Mouse (Mus musculus): ENCODE results near the gene Sh3gl3. TPM values are rescaled to one million over a fixed set of nuclear protein-coding genes. Genes with fewer than 3 reads are reported as not detected.

The Sh3gl3 gene
- polyA plus RNA-seq, 1 experiment from 2014 or later: 66.3 TPM

DNA sequence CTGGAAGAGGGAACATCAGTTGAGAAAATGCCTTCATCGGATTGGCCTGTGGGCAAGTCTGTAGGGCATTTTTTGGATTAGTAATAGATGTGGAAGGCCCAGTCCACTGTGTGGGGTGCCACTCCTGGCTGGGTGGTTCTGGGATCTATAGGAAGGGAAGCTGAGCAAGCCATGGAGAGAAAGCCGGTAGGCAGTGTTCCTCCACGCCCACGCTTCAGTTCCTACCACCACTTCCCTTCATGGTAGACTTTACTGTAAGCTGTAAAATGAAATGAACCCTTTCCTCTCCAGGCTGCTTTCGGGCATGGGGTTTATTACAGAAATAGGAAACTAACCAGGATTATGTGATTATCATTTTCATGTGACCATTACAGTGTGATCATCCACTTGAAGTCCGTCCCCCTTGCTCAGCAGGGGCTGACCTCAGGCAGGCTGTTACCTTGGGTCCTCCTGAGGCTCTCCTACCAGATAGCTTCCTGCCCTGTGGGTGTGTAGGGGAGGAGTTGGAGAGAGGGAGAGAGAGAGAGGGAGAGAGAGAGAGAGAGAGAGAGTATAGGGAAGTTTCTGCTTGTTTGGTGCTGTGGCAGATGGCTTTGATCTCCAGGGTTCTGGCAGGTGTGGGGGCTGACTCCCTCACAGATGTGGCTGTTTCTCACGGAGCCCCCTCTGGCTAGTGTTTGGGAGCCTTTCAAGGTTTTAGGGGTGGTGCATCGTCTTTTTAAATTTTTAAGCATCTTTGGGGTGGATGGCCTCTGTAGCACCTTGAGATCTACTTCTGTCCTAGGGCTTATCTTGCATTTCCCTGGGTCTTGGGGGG is 67.0 kb downstream of the Sh3gl3 start:
- H3K9ac ChIP-seq: no peak overlapping the region
- H3K4me2 ChIP-seq: no peak overlapping the region
- no peak overlapping the region for H3K4me3 ChIP-seq
- H3K27me3 ChIP-seq: no peaks in the 10 kb centered on the region
- H3K4me1 ChIP-seq (replicated peaks): no peaks in the 10 kb centered on the region
- no peaks in the 10 kb centered on the region for H3K36me3 ChIP-seq
- no peaks in the 10 kb centered on the region for H3K9me3 ChIP-seq
- WGBS: 67% methylated on average over 8 of the region's 8 CpGs
- ATAC-seq (ENCODE audit: low FRiP score, low read depth): no peak
- H3K27ac ChIP-seq (replicated peaks): no peak overlapping the region

DNA sequence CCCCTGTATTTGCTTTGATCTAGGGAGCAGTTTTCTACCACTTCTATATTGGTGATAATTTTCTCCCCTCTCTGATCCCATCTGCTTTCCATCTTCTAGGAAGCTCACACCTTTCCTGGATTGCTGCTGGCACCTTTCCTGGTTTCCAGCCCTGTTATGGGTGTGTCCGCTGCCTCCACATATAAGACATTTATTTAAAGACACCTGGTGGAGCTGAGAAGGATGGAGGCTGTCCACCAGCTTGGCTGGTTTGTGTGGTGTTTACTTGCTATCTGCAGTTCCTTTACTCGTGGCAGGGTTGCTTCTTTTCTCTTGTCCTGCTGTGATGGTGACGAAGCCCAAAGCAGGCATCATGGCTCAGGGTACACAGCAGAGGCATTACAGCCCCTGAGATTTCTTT is 71.1 kb downstream of the Sh3gl3 start:
- no peaks in the 10 kb centered on the region for H3K27me3 ChIP-seq
- no peak overlapping the region for H3K9ac ChIP-seq
- H3K4me1 ChIP-seq (replicated peaks): peaks cover 10% of the 10 kb centered on the region; the same call in 1 of the 2 replicates
- H3K27ac ChIP-seq (replicated peaks): no peak overlapping the region
- 84% methylated on average over 3 of the region's 3 CpGs for WGBS
- ATAC-seq (ENCODE audit: low FRiP score, low read depth): no peak
- H3K9me3 ChIP-seq: no peaks in the 10 kb centered on the region
- no peaks in the 10 kb centered on the region for H3K36me3 ChIP-seq
- H3K4me2 ChIP-seq: no peak overlapping the region
- no peak overlapping the region for H3K4me3 ChIP-seq

DNA sequence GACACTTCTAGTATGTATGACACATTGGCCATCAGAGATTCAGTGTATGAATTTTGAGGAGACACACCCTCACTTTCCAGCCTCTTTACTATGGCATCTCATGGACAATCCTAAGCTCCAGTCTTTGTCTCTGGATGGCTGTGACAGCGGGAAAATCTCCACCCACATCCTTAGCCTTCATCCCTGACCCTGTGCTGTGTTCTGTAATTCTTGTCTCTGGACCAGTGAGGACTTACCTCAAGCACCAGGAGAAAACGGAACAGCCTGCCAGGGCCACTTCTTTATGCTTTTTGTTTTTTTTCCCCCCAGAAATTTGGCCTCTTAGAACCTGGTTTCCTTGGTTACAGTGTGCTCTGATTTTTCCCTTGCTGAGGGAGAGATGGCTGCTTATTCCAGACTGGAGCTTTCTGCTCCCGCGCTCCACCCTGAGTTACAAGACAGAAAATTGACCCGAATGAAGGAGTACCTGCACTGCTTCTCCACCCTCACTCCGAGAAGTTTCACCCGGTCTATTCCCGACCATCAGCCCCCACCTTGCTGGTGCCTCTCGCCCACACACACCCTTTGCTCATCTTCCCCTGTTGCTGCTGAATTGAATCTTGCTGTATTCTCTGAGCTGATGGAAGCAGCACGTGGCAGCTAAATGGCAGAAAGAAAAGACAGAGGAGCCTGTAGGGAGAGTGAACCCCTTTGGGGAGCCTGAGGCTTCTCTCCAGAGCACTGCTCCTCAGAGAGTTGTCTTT is 75.5 kb downstream of the Sh3gl3 start:
- no peak overlapping the region for H3K9ac ChIP-seq
- no peaks in the 10 kb centered on the region for H3K27me3 ChIP-seq
- ATAC-seq (ENCODE audit: low FRiP score, low read depth): peak; percentile 54; the same call in 1 of the 2 replicates
- H3K4me3 ChIP-seq: no peak overlapping the region
- H3K9me3 ChIP-seq: no peaks in the 10 kb centered on the region
- H3K27ac ChIP-seq (replicated peaks): peak overlapping the region; percentile 51; the same call in 1 of the 2 replicates
- no peak overlapping the region for H3K4me2 ChIP-seq
- peaks cover 10% of the 10 kb centered on the region; the same call in 1 of the 2 replicates for H3K4me1 ChIP-seq (replicated peaks)
- no peaks in the 10 kb centered on the region for H3K36me3 ChIP-seq
- 67% methylated on average over 10 of the region's 10 CpGs for WGBS

DNA sequence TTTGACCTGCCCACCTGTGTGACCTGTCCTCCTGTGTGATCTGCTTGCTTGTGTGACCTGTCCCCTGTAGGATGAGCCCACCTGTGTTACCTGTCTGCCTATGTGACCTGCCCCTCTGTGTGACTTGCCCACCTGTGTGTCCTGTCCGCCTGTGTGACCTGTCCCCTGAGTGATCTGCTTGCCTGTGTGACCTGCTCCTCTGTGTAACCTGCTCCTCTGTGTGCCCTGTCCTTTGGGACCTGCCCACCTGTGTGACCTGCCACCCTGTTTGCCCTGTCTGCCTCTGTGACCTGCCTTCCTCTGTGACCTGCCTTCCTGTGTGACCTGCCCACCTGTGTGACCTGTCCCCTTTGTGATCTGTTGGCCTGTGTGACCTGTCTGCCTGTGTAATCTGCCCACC is 79.7 kb downstream of the Sh3gl3 start:
- ATAC-seq (ENCODE audit: low FRiP score, low read depth): no peak
- 91% methylated on average over 1 of the region's 1 CpGs for WGBS
- no peak overlapping the region for H3K9ac ChIP-seq

DNA sequence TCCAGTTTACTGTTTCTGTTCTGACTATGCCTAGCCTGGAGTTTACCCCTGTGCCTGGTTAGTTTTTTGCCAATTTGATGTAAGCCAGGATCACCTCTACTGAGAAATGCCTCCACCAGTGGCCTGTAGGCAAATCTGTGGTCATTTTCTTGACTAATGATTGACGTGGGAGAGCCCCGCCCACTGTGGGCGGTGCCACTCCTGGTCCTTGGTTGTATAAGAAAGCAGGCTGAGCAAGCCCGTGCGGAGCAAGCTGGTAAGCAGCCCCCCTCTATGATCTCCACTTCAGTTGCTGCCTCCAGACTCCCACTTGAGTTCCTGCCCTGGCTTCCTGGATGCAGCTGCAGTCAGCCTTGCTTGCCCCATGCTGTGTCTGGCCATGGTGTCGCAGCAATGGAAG is 83.3 kb downstream of the Sh3gl3 start:
- H3K27me3 ChIP-seq: no peaks in the 10 kb centered on the region
- 67% methylated on average over 6 of the region's 6 CpGs for WGBS
- no peaks in the 10 kb centered on the region for H3K9me3 ChIP-seq
- H3K4me2 ChIP-seq: no peak overlapping the region
- H3K4me1 ChIP-seq (replicated peaks): no peaks in the 10 kb centered on the region
- H3K4me3 ChIP-seq: no peak overlapping the region
- H3K36me3 ChIP-seq: no peaks in the 10 kb centered on the region
- no peak for ATAC-seq (ENCODE audit: low FRiP score, low read depth)
- H3K27ac ChIP-seq (replicated peaks): no peak overlapping the region
- no peak overlapping the region for H3K9ac ChIP-seq

More for the DNA sequence above, 79.7 kb downstream of the Sh3gl3 start:
- Histone ChIP-seq H3K4me2 (no peak overlapping the region), H3K4me3 (no peak overlapping the region), H3K27me3 (no peaks in the 10 kb centered on the region), H3K36me3 (no peaks in the 10 kb centered on the region), H3K9me3 (no peaks in the 10 kb centered on the region), H3K4me1 (replicated peaks) (peaks cover 10% of the 10 kb centered on the region; the same call in 1 of the 2 replicates), H3K27ac (replicated peaks) (no peak overlapping the region)

DNA sequence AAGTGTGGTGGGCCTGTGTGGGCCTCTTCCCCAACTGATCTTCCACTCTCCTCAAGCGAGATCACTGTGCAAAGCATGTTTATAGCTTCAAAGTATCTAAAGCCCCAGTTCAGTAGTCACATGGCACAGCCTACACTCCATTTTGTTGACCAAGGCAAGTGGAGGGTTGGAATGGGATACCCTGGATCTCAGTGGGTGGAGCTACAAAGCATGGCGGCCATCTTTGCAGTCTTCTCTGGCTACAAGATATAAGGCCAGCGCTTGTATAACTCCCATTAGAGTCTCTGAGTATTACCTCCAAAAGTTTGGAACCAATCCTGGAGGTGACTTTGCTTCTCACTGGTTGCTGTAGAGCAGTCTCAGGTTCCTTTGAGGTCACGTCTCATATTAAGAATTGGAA is 83.9 kb downstream of the Sh3gl3 start:
- Histone ChIP-seq H3K4me3 (no peak overlapping the region), H3K27ac (replicated peaks) (no peak overlapping the region), H3K9ac (no peak overlapping the region), H3K4me2 (no peak overlapping the region), H3K9me3 (no peaks in the 10 kb centered on the region), H3K27me3 (no peaks in the 10 kb centered on the region), H3K36me3 (no peaks in the 10 kb centered on the region), H3K4me1 (replicated peaks) (no peaks in the 10 kb centered on the region)
- 94% methylated on average over 4 of the region's 4 CpGs for WGBS
- ATAC-seq (ENCODE audit: low FRiP score, low read depth): no peak

DNA sequence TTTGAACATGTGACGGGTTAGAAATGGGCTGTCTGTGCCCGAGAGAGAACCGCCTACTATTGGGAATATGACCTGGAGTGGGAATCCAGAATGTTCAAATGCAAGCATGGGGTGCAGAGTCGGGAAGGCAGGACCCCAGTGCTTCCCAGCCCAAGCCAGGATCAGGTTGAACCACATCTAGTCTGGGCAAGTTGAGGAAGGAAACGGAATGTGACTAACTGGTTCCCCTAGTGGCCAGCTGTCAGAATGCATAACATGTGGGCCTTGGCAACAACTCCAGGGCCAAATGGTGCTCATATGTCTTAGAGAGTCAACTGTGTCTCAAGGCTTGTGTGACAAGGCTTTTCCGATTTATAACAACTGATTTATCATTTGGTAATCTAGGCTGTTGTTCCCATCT is 86.6 kb downstream of the Sh3gl3 start:
- no peak overlapping the region for H3K4me2 ChIP-seq
- no peak overlapping the region for H3K4me3 ChIP-seq
- 70% methylated on average over 6 of the region's 6 CpGs for WGBS
- no peak overlapping the region for H3K9ac ChIP-seq
- H3K9me3 ChIP-seq: no peaks in the 10 kb centered on the region
- no peak for ATAC-seq (ENCODE audit: low FRiP score, low read depth)
- H3K27me3 ChIP-seq: no peaks in the 10 kb centered on the region
- H3K27ac ChIP-seq (replicated peaks): no peak overlapping the region
- no peaks in the 10 kb centered on the region for H3K36me3 ChIP-seq
- H3K4me1 ChIP-seq (replicated peaks): no peaks in the 10 kb centered on the region

DNA sequence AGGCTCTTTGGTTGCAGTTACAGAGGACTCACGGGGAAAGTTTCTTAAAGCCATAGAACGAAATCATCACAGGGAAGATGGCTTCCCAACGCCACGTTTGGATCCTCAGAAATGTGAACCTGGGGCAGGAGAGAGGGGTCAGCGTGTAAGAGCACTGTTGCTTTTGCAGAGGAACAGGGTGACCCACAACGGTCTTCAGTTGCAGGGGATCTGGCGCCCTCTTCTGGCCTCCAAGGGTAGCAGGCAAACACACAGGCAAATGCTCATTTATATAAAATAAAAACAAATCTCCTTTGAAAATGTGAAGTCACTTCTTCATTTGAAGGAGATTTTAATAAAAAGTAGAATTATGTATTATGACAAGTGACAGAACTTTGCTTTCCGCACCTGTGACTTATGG is 89.5 kb downstream of the Sh3gl3 start:
- H3K4me1 ChIP-seq (replicated peaks): no peaks in the 10 kb centered on the region
- no peak overlapping the region for H3K4me2 ChIP-seq
- no peaks in the 10 kb centered on the region for H3K9me3 ChIP-seq
- 20% methylated on average over 8 of the region's 8 CpGs for WGBS
- H3K9ac ChIP-seq: no peak overlapping the region
- no peak overlapping the region for H3K27ac ChIP-seq (replicated peaks)
- no peaks in the 10 kb centered on the region for H3K27me3 ChIP-seq
- no peak overlapping the region for H3K4me3 ChIP-seq
- H3K36me3 ChIP-seq: no peaks in the 10 kb centered on the region
- ATAC-seq (ENCODE audit: low FRiP score, low read depth): no peak

DNA sequence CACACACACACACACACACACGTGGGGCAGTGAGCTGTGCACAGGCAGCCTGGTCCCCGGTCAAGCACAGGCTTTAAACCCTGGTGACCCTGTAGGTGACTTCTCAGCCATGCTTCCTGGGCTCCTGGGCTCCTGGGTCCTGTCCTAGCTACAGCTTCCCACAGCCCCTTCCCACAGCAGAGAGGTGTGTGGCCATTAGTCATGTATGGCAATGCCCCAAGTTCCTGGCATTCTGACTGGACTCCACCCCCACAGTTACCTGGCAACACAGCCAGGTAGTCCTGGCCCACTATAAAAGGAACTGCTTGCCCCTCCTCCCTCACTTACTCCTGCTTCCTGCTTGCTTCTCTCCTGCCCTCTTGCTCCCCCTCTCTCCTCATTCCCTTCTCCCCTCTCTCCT is 90.5 kb downstream of the Sh3gl3 start:
- Histone ChIP-seq H3K9me3 (no peaks in the 10 kb centered on the region), H3K4me2 (no peak overlapping the region), H3K27ac (replicated peaks) (no peak overlapping the region), H3K4me1 (replicated peaks) (no peaks in the 10 kb centered on the region), H3K4me3 (no peak overlapping the region), H3K27me3 (no peaks in the 10 kb centered on the region), H3K9ac (no peak overlapping the region), H3K36me3 (no peaks in the 10 kb centered on the region)
- peak; percentile 23; the same call in 1 of the 2 replicates for ATAC-seq (ENCODE audit: low FRiP score, low read depth)
- WGBS: 65% methylated on average over 2 of the region's 2 CpGs

DNA sequence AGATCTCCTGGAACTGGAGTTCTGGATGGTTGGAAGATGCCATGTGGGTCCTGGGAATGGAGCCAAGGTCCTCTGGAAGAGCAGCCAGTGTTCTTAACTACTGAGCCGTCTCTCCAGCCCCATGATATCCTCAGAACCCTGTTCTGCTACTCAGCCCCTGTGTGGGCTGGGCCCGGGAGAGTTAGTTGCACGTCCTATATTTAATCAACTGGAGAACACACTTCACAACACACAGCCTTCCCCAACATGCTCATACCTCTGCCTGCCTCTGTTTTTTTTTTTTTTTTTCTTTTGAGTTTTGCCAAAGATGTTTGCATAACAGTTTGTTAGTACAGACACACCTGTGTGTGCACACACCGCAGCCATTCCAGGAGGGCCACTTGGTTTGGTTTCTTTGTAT is 91.7 kb downstream of the Sh3gl3 start:
- Histone ChIP-seq H3K4me1 (replicated peaks) (no peaks in the 10 kb centered on the region), H3K36me3 (no peaks in the 10 kb centered on the region), H3K27me3 (no peaks in the 10 kb centered on the region), H3K27ac (replicated peaks) (no peak overlapping the region), H3K4me3 (no peak overlapping the region), H3K9ac (no peak overlapping the region), H3K4me2 (no peak overlapping the region), H3K9me3 (no peaks in the 10 kb centered on the region)
- no peak for ATAC-seq (ENCODE audit: low FRiP score, low read depth)
- WGBS: 72% methylated on average over 4 of the region's 4 CpGs

DNA sequence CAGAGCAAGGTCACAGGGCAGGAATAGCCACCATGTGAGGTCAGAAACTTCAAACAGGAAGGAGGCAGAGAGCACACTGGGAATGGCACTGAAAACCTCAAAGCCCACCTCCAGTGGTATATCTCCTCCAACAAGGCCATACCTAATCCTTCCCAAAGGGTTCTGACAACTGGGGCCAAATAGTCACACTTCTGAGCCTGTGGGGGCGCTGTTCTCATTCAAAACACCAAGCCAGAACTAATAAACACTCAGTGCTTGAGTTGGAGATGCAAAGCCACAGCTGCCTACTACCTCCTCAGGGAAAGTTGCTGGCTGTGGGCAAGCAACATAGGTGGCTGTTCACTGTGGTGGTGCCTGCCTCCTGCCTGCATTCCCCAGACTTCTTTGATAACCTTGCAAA is 96.3 kb downstream of the Sh3gl3 start:
- Histone ChIP-seq H3K27me3 (no peaks in the 10 kb centered on the region), H3K36me3 (no peaks in the 10 kb centered on the region), H3K4me2 (no peak overlapping the region), H3K9ac (no peak overlapping the region), H3K4me3 (no peak overlapping the region), H3K9me3 (no peaks in the 10 kb centered on the region), H3K4me1 (replicated peaks) (no peaks in the 10 kb centered on the region), H3K27ac (replicated peaks) (no peak overlapping the region)
- 9% methylated on average over 1 of the region's 1 CpGs for whole genome bisulfite sequencing
- no peak for ATAC-seq (ENCODE audit: low FRiP score, low read depth)

DNA sequence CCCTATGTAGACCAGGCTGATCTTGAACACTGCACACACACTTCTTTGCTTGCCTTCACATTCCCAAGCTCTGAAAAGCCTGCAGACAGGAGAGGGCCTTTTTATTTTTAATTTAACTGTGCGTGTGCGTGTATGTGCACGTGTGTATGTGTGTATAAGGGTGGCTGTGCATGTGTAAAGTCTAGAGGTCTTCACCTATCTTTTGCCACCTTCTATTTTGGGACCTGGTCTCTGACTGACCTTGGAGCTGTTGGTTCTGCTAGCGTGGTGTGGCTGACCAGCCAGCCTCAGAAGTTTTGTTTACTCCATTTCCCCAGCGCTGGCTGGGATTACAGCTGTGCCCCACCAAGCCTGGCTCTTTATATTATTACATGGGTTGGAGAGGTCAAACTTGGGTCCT is 98.1 kb downstream of the Sh3gl3 start:
- no peak overlapping the region for H3K27ac ChIP-seq (replicated peaks)
- no peak overlapping the region for H3K9ac ChIP-seq
- H3K4me2 ChIP-seq: no peak overlapping the region
- no peak for ATAC-seq (ENCODE audit: low FRiP score, low read depth)
- no peaks in the 10 kb centered on the region for H3K36me3 ChIP-seq
- 94% methylated on average over 5 of the region's 5 CpGs for WGBS
- no peak overlapping the region for H3K4me3 ChIP-seq
- no peaks in the 10 kb centered on the region for H3K4me1 ChIP-seq (replicated peaks)
- no peaks in the 10 kb centered on the region for H3K9me3 ChIP-seq
- no peaks in the 10 kb centered on the region for H3K27me3 ChIP-seq
